Mouse (Mus musculus): ENCODE data around the gene Yipf3. TPM values are rescaled to one million over a fixed set of nuclear protein-coding genes. Genes with fewer than 3 reads are reported as not detected.

Yipf3 gene
- total RNA-seq, 2 experiments from 2014 or later, result 38.5 to 69.9 TPM

- ATAC-seq (replicated peaks; ENCODE audit: low FRiP score, low TSS enrichment, poor library complexity, severe bottlenecking), result no peak
Measured at GRCm38 (mm10) chr17:46278011-46278765, 30.3 kb downstream of the Yipf3 start.

DNA sequence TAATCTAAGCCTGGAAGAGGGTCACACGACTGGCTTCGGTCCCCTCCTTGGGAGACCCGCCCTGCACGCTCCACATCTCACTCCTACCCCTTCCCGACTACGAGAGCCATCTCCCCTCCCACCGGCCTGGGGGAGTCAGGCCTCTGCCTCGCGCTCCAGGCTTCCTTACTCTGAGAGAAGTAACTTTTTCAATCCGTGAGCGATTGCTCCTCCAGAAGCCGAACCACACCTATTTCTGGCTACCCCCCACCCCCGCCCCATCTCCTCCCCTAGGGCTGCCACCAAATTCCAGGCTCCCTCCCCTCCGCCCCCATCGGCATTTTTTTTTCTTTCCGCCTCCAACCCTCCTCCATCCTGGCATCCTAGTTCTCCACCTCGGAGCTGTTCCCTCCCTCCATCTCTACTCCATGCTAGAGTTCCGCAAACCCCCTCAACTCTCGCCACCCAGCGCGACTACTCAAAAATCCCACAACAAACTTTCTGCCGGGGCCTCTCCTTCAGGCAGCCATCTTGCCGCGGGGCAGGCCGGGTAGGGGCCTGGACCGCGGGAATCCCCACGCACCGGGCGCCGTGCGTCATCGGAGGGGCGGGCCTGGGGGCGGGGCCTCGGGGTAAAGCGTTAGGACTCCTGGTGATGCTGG is 34.7 kb downstream of the Yipf3 start, which contains the start of gene Tjap1:
Gene Tjap1 (minus strand): TSS at position 544 of the 641 bp plus-strand sequence.
- ATAC-seq (replicated peaks; ENCODE audit: low FRiP score, low TSS enrichment, poor library complexity, severe bottlenecking), result peak; percentile 88

GRCm38 (mm10) chr17:46283140-46283539 is 35.3 kb downstream of the Yipf3 start:
- ATAC-seq (replicated peaks; ENCODE audit: low FRiP score, low TSS enrichment, poor library complexity, severe bottlenecking), result no peak

- ATAC-seq (replicated peaks; ENCODE audit: low FRiP score, low TSS enrichment, poor library complexity, severe bottlenecking), result no peak
Measured at GRCm38 (mm10) chr17:46283911-46284310, 36.0 kb downstream of the Yipf3 start.

GRCm38 (mm10) chr17:46284653-46285052 is 36.8 kb downstream of the Yipf3 start:
- ATAC-seq (replicated peaks; ENCODE audit: low FRiP score, low TSS enrichment, poor library complexity, severe bottlenecking), result no peak

DNA sequence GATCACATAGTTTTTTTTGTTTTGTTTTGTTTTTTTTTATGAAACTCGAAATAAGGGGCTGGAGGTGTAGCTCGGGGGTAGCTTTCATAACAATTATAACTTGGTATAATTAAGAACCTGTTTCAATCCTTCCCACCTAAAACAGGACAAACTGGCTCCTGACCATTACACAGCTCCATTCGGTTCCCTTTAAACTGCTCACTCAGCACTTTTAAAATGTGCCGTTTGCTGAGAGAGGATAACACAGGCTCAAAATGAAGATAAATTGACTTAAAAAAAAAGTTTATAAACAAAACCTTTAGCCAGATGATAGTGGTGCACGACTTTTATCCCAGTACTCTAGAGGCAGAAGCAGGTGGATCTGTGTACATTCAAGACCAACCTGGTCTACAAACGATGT is 37.5 kb downstream of the Yipf3 start:
- ATAC-seq (replicated peaks; ENCODE audit: low FRiP score, low TSS enrichment, poor library complexity, severe bottlenecking), result no peak

DNA sequence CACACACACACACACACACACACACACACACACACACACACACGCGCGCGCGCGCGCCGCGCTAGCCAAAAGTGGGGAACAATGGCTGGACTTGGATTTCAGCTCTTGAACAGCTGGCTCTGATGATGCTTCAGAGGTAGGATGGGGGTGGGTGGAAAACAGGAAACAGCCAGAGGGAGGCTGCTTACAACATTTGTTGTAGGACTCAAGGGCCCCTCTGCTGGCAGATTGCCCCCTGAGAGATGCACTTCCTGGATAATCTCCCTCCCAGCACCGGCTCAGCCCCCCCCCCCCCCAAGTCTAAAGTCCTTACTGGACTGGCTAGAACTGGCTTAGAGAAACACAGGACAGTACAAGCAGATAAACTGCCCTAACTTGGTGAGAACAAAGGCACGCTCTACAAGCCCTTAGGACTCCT is 39.8 kb downstream of the Yipf3 start:
- no peak for ATAC-seq (replicated peaks; ENCODE audit: low FRiP score, low TSS enrichment, poor library complexity, severe bottlenecking)

DNA sequence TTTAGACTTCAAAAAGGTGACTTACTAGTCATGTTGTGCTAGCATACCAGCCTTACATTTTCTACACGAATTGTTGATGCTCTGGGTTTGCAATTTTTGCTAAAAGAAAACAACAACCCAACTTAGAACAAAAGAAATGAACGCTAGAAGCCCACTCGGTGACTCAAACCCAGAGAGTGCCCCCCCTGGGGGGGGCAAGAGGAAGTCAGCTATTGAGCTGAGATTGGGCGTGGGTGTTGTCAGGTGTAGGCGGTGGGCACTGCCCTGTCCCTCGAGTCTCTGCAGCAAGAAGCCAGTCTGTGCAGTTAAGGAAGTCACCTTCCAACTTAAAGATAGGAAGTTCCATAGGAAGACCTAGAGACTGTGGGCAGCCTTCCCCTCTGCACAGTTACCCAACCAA is 48.7 kb downstream of the Yipf3 start:
- ATAC-seq (replicated peaks; ENCODE audit: low FRiP score, low TSS enrichment, poor library complexity, severe bottlenecking), result no peak

DNA sequence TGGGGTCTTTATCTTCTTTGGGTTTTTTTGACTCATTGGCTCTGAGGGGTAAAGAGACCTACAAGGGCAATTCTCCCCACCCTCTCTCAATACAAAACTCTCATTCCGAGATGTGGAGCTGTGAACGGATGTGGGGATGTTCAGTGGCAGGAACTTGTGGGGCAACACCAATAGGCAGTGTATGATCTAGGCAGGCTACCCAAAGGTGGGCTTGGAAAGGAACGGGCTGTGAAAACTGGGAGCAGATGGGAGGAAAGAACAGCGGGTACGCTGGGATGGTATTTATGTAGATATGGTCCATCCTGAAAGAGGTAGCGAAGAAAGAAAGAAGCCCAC is 49.1 kb downstream of the Yipf3 start:
- ATAC-seq (replicated peaks; ENCODE audit: low FRiP score, low TSS enrichment, poor library complexity, severe bottlenecking), result no peak

DNA sequence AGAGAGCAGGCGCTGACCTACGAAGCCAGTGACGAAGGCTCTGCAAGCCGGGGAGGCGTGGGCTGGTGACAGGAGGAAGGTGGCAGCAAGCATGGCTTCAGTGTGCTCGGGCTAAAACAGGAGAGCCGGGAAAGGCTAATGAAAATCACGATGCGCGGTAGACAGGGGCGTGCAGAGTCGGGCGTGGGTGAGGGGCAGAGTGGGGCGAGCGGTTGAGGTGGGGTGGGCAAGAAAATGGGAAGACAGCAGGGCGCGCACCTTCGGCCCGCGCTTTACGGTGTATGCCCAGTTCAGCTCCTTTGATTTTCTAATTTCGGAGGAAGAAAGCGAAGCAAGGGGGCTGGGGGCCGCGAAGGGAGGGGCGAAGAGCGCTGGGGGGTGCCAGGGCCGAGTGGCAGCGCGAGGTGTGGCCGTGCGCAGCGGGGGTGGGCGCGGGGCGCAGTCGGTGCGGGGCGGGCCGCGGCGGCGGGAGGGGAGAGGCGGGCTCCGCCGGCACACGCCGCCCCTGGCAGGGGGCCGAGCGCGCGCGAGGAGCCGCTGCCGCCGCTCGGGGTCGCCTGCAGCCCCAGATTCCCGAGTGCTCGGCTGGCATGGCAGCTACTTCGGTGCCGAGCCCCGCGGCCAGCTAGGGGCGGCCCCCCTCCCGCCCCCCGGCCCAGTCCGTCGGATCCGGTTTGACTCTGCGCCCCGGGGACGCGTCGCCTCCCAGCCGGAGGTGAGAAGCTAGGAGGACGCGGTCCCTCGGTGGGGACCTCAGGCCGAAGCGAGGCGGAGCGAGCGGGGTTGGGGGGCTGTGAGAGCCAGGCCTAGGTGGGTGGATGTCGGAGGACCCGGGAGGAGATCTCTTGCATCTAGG is 49.7 kb downstream of the Yipf3 start, which contains the start of gene Dlk2:
Gene Dlk2 (plus strand): TSS at position 58 of the 856 bp plus-strand sequence.
- ATAC-seq (replicated peaks; ENCODE audit: low FRiP score, low TSS enrichment, poor library complexity, severe bottlenecking), result no peak

GRCm38 (mm10) chr17:46298220-46298913 is 50.5 kb downstream of the Yipf3 start:
- peak; percentile 91 for ATAC-seq (replicated peaks; ENCODE audit: low FRiP score, low TSS enrichment, poor library complexity, severe bottlenecking)

- no peak for ATAC-seq (replicated peaks; ENCODE audit: low FRiP score, low TSS enrichment, poor library complexity, severe bottlenecking)
Measured at GRCm38 (mm10) chr17:46301892-46302291, 54.0 kb downstream of the Yipf3 start.

Other genes with a start within 250 kb of the Yipf3 start
- gene Vegfa, start 215.7 kb upstream of the Yipf3 start, total RNA-seq (2014; fragmentation: Nextera tagmentation), result 8.8 and 12.5 TPM in 2 replicates
- gene Vegfa, start 215.7 kb upstream of the Yipf3 start, total RNA-seq (2017), result 15.2 and 17.2 TPM in 2 replicates
- gene Mrps18a, start 137.1 kb upstream of the Yipf3 start, total RNA-seq (2014; fragmentation: Nextera tagmentation), result 67.8 and 89.9 TPM in 2 replicates
- 39.1 and 50.0 TPM in 2 replicates for gene Mrps18a, start 137.1 kb upstream of the Yipf3 start, total RNA-seq (2017)
- 4.3 TPM in 1 of 2 replicates, not detected in the other for gene Rsph9, start 103.9 kb upstream of the Yipf3 start, total RNA-seq (2014; fragmentation: Nextera tagmentation)
- gene Rsph9, start 103.9 kb upstream of the Yipf3 start, total RNA-seq (2017), result not detected in 2 replicates
- 15.4 and 16.1 TPM in 2 replicates for gene Mad2l1bp, start 94.5 kb upstream of the Yipf3 start, total RNA-seq (2014; fragmentation: Nextera tagmentation)
- gene Mad2l1bp, start 94.5 kb upstream of the Yipf3 start, total RNA-seq (2017), result 8.0 and 9.7 TPM in 2 replicates
- gene Gtpbp2, start 87.0 kb upstream of the Yipf3 start, total RNA-seq (2014; fragmentation: Nextera tagmentation), result 47.9 and 52.5 TPM in 2 replicates
- 23.7 and 24.6 TPM in 2 replicates for gene Gtpbp2, start 87.0 kb upstream of the Yipf3 start, total RNA-seq (2017)
- 19.9 and 27.9 TPM in 2 replicates for gene Polh, start 45.4 kb upstream of the Yipf3 start, total RNA-seq (2014; fragmentation: Nextera tagmentation)
- gene Polh, start 45.4 kb upstream of the Yipf3 start, total RNA-seq (2017), result 22.5 and 30.3 TPM in 2 replicates
- 58.7 and 74.9 TPM in 2 replicates for gene Xpo5, start 45.3 kb upstream of the Yipf3 start, total RNA-seq (2014; fragmentation: Nextera tagmentation)
- gene Xpo5, start 45.3 kb upstream of the Yipf3 start, total RNA-seq (2017), result 74.0 and 81.7 TPM in 2 replicates
- gene Polr1c, start within 50 bp of the Yipf3 start, total RNA-seq (2014; fragmentation: Nextera tagmentation), result 82.6 and 131 TPM in 2 replicates
- gene Polr1c, start within 50 bp of the Yipf3 start, total RNA-seq (2017), result 54.1 and 89.4 TPM in 2 replicates
- gene Lrrc73, start 5.5 kb downstream of the Yipf3 start, total RNA-seq (2014; fragmentation: Nextera tagmentation), result 0.66 and 2.7 TPM in 2 replicates
- gene Lrrc73, start 5.5 kb downstream of the Yipf3 start, total RNA-seq (2017), result 0.38 TPM in 1 of 2 replicates, not detected in the other
- 20.1 and 24.5 TPM in 2 replicates for gene Tjap1, start 34.9 kb downstream of the Yipf3 start, total RNA-seq (2014; fragmentation: Nextera tagmentation)
- 15.8 and 18.5 TPM in 2 replicates for gene Tjap1, start 34.9 kb downstream of the Yipf3 start, total RNA-seq (2017)
- not detected in 2 replicates for gene Dlk2, start 49.3 kb downstream of the Yipf3 start, total RNA-seq (2014; fragmentation: Nextera tagmentation)
- not detected in 2 replicates for gene Dlk2, start 49.3 kb downstream of the Yipf3 start, total RNA-seq (2017)
- gene Abcc10, start 80.3 kb downstream of the Yipf3 start, total RNA-seq (2014; fragmentation: Nextera tagmentation), result 5.8 and 7.0 TPM in 2 replicates
- 1.6 and 8.7 TPM in 2 replicates for gene Abcc10, start 80.3 kb downstream of the Yipf3 start, total RNA-seq (2017)
- 14.3 and 22.2 TPM in 2 replicates for gene Zfp318, start 135.7 kb downstream of the Yipf3 start, total RNA-seq (2014; fragmentation: Nextera tagmentation)
- 17.3 and 41.5 TPM in 2 replicates for gene Zfp318, start 135.7 kb downstream of the Yipf3 start, total RNA-seq (2017)
- not detected in 2 replicates for gene Crip3, start 180.8 kb downstream of the Yipf3 start, total RNA-seq (2014; fragmentation: Nextera tagmentation)
- gene Crip3, start 180.8 kb downstream of the Yipf3 start, total RNA-seq (2017), result not detected in 2 replicates
- not detected in 2 replicates for gene Slc22a7, start 190.4 kb downstream of the Yipf3 start, total RNA-seq (2014; fragmentation: Nextera tagmentation)
- gene Slc22a7, start 190.4 kb downstream of the Yipf3 start, total RNA-seq (2017), result not detected in 2 replicates
- 0.10 TPM in 1 of 2 replicates, not detected in the other for gene Ttbk1, start 239.6 kb downstream of the Yipf3 start, total RNA-seq (2014; fragmentation: Nextera tagmentation)
- gene Ttbk1, start 239.6 kb downstream of the Yipf3 start, total RNA-seq (2017), result 0.14 TPM in 1 of 2 replicates, not detected in the other
- gene Dnph1, start 248.6 kb downstream of the Yipf3 start, total RNA-seq (2014; fragmentation: Nextera tagmentation), result 49.4 and 60.5 TPM in 2 replicates
- gene Dnph1, start 248.6 kb downstream of the Yipf3 start, total RNA-seq (2017), result 15.6 and 27.7 TPM in 2 replicates

All from megakaryocyte-erythroid progenitor cell, adult 5-6 weeks (primary cell).